Mouse (Mus musculus): ENCODE measurements around the gene Epha1.

Epha1 gene

GRCm38 (mm10) chr6:42373669-42374430, 782 bp upstream of the Epha1 start:
- DNase-seq (ENCODE audit: low spot score in 2 of 2), result peak in 1 of 2 experiments; percentile 62

GRCm38 (mm10) chr6:42372421-42372815, 650 bp downstream of the Epha1 start:
- no peak for DNase-seq (ENCODE audit: low spot score in 2 of 2)

- DNase-seq (ENCODE audit: low spot score in 2 of 2), result no peak
Observed at GRCm38 (mm10) chr6:42372001-42372400, 1.1 kb downstream of the Epha1 start.

- no peak for DNase-seq (ENCODE audit: low spot score in 2 of 2)
Observed at GRCm38 (mm10) chr6:42370630-42371363, 2.3 kb downstream of the Epha1 start.

- DNase-seq (ENCODE audit: low spot score in 2 of 2), result no peak
Observed at GRCm38 (mm10) chr6:42369870-42370269, 3.2 kb downstream of the Epha1 start.

- DNase-seq (ENCODE audit: low spot score in 2 of 2), result no peak
Observed at GRCm38 (mm10) chr6:42365215-42365614, 7.9 kb downstream of the Epha1 start.

GRCm38 (mm10) chr6:42364607-42365006, 8.5 kb downstream of the Epha1 start:
- no peak for DNase-seq (ENCODE audit: low spot score in 2 of 2)

GRCm38 (mm10) chr6:42364066-42364465, 9.0 kb downstream of the Epha1 start:
- DNase-seq (ENCODE audit: low spot score in 2 of 2), result no peak

- no peak for DNase-seq (ENCODE audit: low spot score in 2 of 2)
Observed at GRCm38 (mm10) chr6:42362974-42363373, 10.1 kb downstream of the Epha1 start.

GRCm38 (mm10) chr6:42362497-42362896, 10.6 kb downstream of the Epha1 start:
- no peak for DNase-seq (ENCODE audit: low spot score in 2 of 2)

- DNase-seq (ENCODE audit: low spot score in 2 of 2), result no peak
Observed at GRCm38 (mm10) chr6:42362074-42362473, 11.0 kb downstream of the Epha1 start.

GRCm38 (mm10) chr6:42361041-42361895, 11.8 kb downstream of the Epha1 start:
- no peak for DNase-seq (ENCODE audit: low spot score in 2 of 2)

GRCm38 (mm10) chr6:42360231-42360840, 12.7 kb downstream of the Epha1 start:
- no peak for DNase-seq (ENCODE audit: low spot score in 2 of 2)

GRCm38 (mm10) chr6:42359364-42360147, 13.5 kb downstream of the Epha1 start:
- no peak for DNase-seq (ENCODE audit: low spot score in 2 of 2)

- DNase-seq (ENCODE audit: low spot score in 2 of 2), result no peak
Observed at GRCm38 (mm10) chr6:42358901-42359300, 14.2 kb downstream of the Epha1 start.

- DNase-seq (ENCODE audit: low spot score in 2 of 2), result no peak
Observed at GRCm38 (mm10) chr6:42357901-42358300, 15.2 kb downstream of the Epha1 start.

- DNase-seq (ENCODE audit: low spot score in 2 of 2), result no peak
Observed at GRCm38 (mm10) chr6:42356913-42357312, 16.2 kb downstream of the Epha1 start.

GRCm38 (mm10) chr6:42355794-42356600, 17.1 kb downstream of the Epha1 start:
- no peak for DNase-seq (ENCODE audit: low spot score in 2 of 2)

GRCm38 (mm10) chr6:42355366-42355765, 17.7 kb downstream of the Epha1 start:
- DNase-seq (ENCODE audit: low spot score in 2 of 2), result no peak

All from urinary bladder, adult 18-20 months (tissue).